Comparison of ENCODE assay signal across 9 mouse cellular contexts in the genomic region with DNA sequence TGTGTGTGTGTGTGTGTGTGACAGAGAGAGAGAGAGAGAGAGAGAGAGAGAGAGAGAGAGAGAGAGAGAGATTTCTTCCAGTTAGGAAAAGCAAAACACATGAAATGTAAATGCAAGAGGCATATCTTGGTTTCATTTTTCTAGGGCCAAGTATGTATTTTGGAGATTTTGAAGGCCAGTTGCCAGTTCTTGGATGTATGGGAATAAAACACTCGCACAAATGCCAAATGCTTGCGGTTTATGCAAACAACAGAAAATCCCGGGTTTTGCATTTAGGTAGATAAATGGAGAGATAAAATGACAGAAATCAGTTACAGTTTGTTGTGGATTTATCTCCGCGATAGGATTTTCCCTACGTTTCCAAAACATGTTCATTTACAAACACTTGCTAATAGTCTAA.
DNase-seq lines count a peak whose midpoint lies in the region; ATAC-seq lines count a peak whose summit lies in the region.
"Had no signal": no experiment of that assay in that cellular context is flagged by ENCODE, and none has a peak within 500 bp of the region (broad histone marks: within the 10 kb centered on the region; RNA-seq: fewer than 3 reads in every experiment).

No protein-coding gene starts in this region.

- H3K27ac ChIP-seq in heart, embryonic 13.5 days (replicated peaks): no peak overlapping the region
- no peak overlapping the region for H3K27ac ChIP-seq in neural tube, embryonic 11.5 days (ENCODE audit: low read depth, low read length)
- no peak overlapping the region for H3K27ac ChIP-seq in intestine, embryonic 15.5 days
- H3K27ac ChIP-seq in stomach, embryonic 16.5 days (ENCODE audit: low read length): no peak overlapping the region

- WGBS in heart, embryonic 13.5 days: 10% methylated on average over 6 of the region's 6 CpGs
- 7% methylated on average over 6 of the region's 6 CpGs for whole genome bisulfite sequencing in neural tube, embryonic 11.5 days
- 12% methylated on average over 6 of the region's 6 CpGs for WGBS in intestine, embryonic 15.5 days
- 8% methylated on average over 6 of the region's 6 CpGs for WGBS in stomach, embryonic 16.5 days

- peak overlapping the region; percentile 90 for H3K4me2 ChIP-seq in heart, embryonic 13.5 days
- peak overlapping the region; percentile 41 for H3K4me2 ChIP-seq in neural tube, embryonic 11.5 days (ENCODE audit: low read depth)
- peak overlapping the region; percentile 87; the same call in 1 of the 2 replicates for H3K4me2 ChIP-seq in intestine, embryonic 15.5 days (replicated peaks)
- H3K4me2 ChIP-seq in stomach, embryonic 16.5 days (ENCODE audit: low read depth, low read length): peak overlapping the region; percentile 75; the same call in 1 of the 2 replicates

- H3K4me3 ChIP-seq in heart, embryonic 13.5 days: peak overlapping the region; percentile 57
- no peak overlapping the region for H3K4me3 ChIP-seq in neural tube, embryonic 11.5 days (ENCODE audit: low read depth, low read length)
- 0 out of 2 replicates have a peak overlapping the region, but pooled peaks have one; percentile 43 for H3K4me3 ChIP-seq in intestine, embryonic 15.5 days (replicated peaks)
- H3K4me3 ChIP-seq in stomach, embryonic 16.5 days (replicated peaks; ENCODE audit: low read length): no peak overlapping the region

- no peaks in the 10 kb centered on the region for H3K9me3 ChIP-seq in heart, embryonic 13.5 days
- no peaks in the 10 kb centered on the region for H3K9me3 ChIP-seq in neural tube, embryonic 11.5 days (ENCODE audit: control insufficient read depth, low read length)
- H3K9me3 ChIP-seq in intestine, embryonic 15.5 days: no peaks in the 10 kb centered on the region
- H3K9me3 ChIP-seq in stomach, embryonic 16.5 days (replicated peaks; ENCODE audit: control insufficient read depth, low read length): no peaks in the 10 kb centered on the region

- peaks cover 30% of the 10 kb centered on the region for H3K4me1 ChIP-seq in heart, embryonic 13.5 days
- H3K4me1 ChIP-seq in neural tube, embryonic 11.5 days (ENCODE audit: control insufficient read depth, insufficient read depth, low read length): peaks cover 7% of the 10 kb centered on the region; the same call in 1 of the 2 replicates
- H3K4me1 ChIP-seq in intestine, embryonic 15.5 days (replicated peaks): peaks cover 13% of the 10 kb centered on the region
- H3K4me1 ChIP-seq in stomach, embryonic 16.5 days (ENCODE audit: control insufficient read depth, insufficient read depth, low read length): peaks cover 7% of the 10 kb centered on the region; the same call in 1 of the 2 replicates

- H3K9ac ChIP-seq in heart, embryonic 13.5 days: no peak overlapping the region
- H3K9ac ChIP-seq in neural tube, embryonic 11.5 days (ENCODE audit: low read length): no peak overlapping the region
- H3K9ac ChIP-seq in intestine, embryonic 15.5 days: no peak overlapping the region
- no peak overlapping the region for H3K9ac ChIP-seq in stomach, embryonic 16.5 days (ENCODE audit: low read length)

- ATAC-seq in heart, embryonic 13.5 days (ENCODE audit: extremely low read depth, insufficient number of reproducible peaks, low FRiP score, low TSS enrichment): no peak
- ATAC-seq in neural tube, embryonic 11.5 days (ENCODE audit: insufficient read depth, low FRiP score, low TSS enrichment): no peak
- ATAC-seq in intestine, embryonic 15.5 days: no peak
- no peak for ATAC-seq in stomach, embryonic 16.5 days (ENCODE audit: insufficient read depth, low FRiP score)

- no peak for DNase-seq in heart, adult 9 months (ENCODE audit: low spot score in 2 of 2)
- peak; percentile 22 for DNase-seq in neural tube, embryonic 11.5 days (ENCODE audit: low spot score)
- no peak for DNase-seq in neural tube, embryonic 10.5 days (ENCODE audit: extremely low spot score, low spot score)
- no peak for DNase-seq in liver
- no peak for DNase-seq in thymus, postnatal 14 days
- DNase-seq: kidney, adult 18-20 months had no signal

- peaks cover 81% of the 10 kb centered on the region for H3K27me3 ChIP-seq in heart, embryonic 13.5 days (replicated peaks)
- peaks cover 30% of the 10 kb centered on the region for H3K27me3 ChIP-seq in neural tube, embryonic 11.5 days (ENCODE audit: control insufficient read depth, insufficient read depth, low read length)
- H3K27me3 ChIP-seq in intestine, embryonic 15.5 days (replicated peaks): peaks cover 30% of the 10 kb centered on the region
- H3K27me3 ChIP-seq in stomach, embryonic 16.5 days (ENCODE audit: control insufficient read depth, insufficient read depth, low read length): peaks cover 39% of the 10 kb centered on the region

- no peaks in the 10 kb centered on the region for H3K36me3 ChIP-seq in heart, embryonic 13.5 days
- H3K36me3 ChIP-seq in neural tube, embryonic 11.5 days (ENCODE audit: control insufficient read depth, insufficient read depth, low read length): no peaks in the 10 kb centered on the region
- H3K36me3 ChIP-seq in intestine, embryonic 15.5 days: no peaks in the 10 kb centered on the region
- no peaks in the 10 kb centered on the region for H3K36me3 ChIP-seq in stomach, embryonic 16.5 days (ENCODE audit: control insufficient read depth, insufficient read depth, low read length)

Comparison
In these comparisons a context has a peak if more than half of its experiments do, and no peak if none do; other contexts are left out.
1. H3K4me3 ChIP-seq: peak in heart, embryonic 13.5 days (single experiment) and intestine, embryonic 15.5 days (single experiment); none in neural tube, embryonic 11.5 days (single experiment) and stomach, embryonic 16.5 days (single experiment).
2. Peak in every context shown above with its lines, with median percentiles within 50 percentile points of each other: H3K4me2 ChIP-seq.